Mouse (Mus musculus) forebrain, embryonic 11.5 days (tissue): ENCODE measurements at regions not wholly inside any gene's neighbourhood (a gene's known extent, or its start where the extent isn't known, plus 50 kb on each side); places are given as distances from the start of the nearest gene placed in this dataset.

Experiments used
- ATAC-seq: fragments of 200-750 bp; cut with Nextera tagmentation; replicated peaks from 2 replicates; pipeline ENCODE4 v1.8.0; 2017; ENCODE audit warnings: moderate TSS enrichment; ENCODE audit not compliant: low FRiP score
- DNase-seq: peaks from one replicate; pipeline ENCODE4 v3.0.0-alpha.2; 2017; ENCODE audit warnings: low spot score
- H3K27ac ChIP-seq: fragments of 300-500 bp; sonication (generic); 2 replicates; pipeline ENCODE4 v1.5.1; 2014; ENCODE audit warnings: low read depth, low read length
- H3K27me3 ChIP-seq: fragments of 300-500 bp; sonication (generic); 2 replicates; pipeline ENCODE4 v1.6.1; 2014; ENCODE audit warnings: mild to moderate bottlenecking, low read length, mixed read lengths; ENCODE audit not compliant: control insufficient read depth, insufficient read depth
- H3K36me3 ChIP-seq: fragments of 300-500 bp; sonication (generic); 2 replicates; pipeline ENCODE4 v1.6.1; 2014; ENCODE audit warnings: mild to moderate bottlenecking, low read length, moderate library complexity, mixed read lengths; ENCODE audit not compliant: control insufficient read depth, insufficient read depth
- H3K4me1 ChIP-seq: fragments of 300-500 bp; sonication (generic); replicated peaks from 2 replicates; pipeline ENCODE4 v1.6.1; 2014; ENCODE audit warnings: low read length, mixed read lengths; ENCODE audit not compliant: control insufficient read depth, insufficient read depth
- H3K4me2 ChIP-seq: fragments of 300-500 bp; sonication (generic); 2 replicates; pipeline ENCODE4 v1.6.1; 2014; ENCODE audit warnings: low read depth, mild to moderate bottlenecking, low read length, moderate library complexity, mixed read lengths; ENCODE audit not compliant: severe bottlenecking
- H3K4me3 ChIP-seq: fragments of 300-500 bp; sonication (generic); 2 replicates; pipeline ENCODE4 v1.5.1; 2014; ENCODE audit warnings: low read depth, low read length
- H3K9ac ChIP-seq: fragments of 300-500 bp; sonication (generic); 2 replicates; pipeline ENCODE4 v1.6.1; 2014; ENCODE audit warnings: low read length
- H3K9me3 ChIP-seq: fragments of 300-500 bp; sonication (generic); 2 replicates; pipeline ENCODE4 v1.6.1; 2016; ENCODE audit warnings: low read length, mixed read lengths; ENCODE audit not compliant: control insufficient read depth
- WGBS: fragments of 180-500 bp; shearing (Covaris S2); extraction: QIAGEN DNeasy Blood & Tissue Kit; methylation state at CpG from one replicate; pipeline ENCODE4 v1.1.7; 2014; 5-methylcytosine and 5-hydroxymethylcytosine counted together

GRCm38 (mm10) chr3:52854560-52854959 is 162.5 kb downstream of the Cog6 start:
- no peak overlapping the region for H3K4me2 ChIP-seq
- H3K4me1 ChIP-seq: no peaks in the 10 kb centered on the region
- H3K4me3 ChIP-seq: no peak overlapping the region
- WGBS: 95% methylated on average over 7 of the region's 7 CpGs
- H3K27ac ChIP-seq: no peak overlapping the region
- H3K9ac ChIP-seq: no peak overlapping the region
- H3K9me3 ChIP-seq: no peaks in the 10 kb centered on the region
- no peaks in the 10 kb centered on the region for H3K27me3 ChIP-seq
- ATAC-seq (no peak), DNase-seq (no peak)
- H3K36me3 ChIP-seq: no peaks in the 10 kb centered on the region

- Histone ChIP-seq H3K4me1 (no peaks in the 10 kb centered on the region), H3K27ac (no peak overlapping the region), H3K36me3 (no peaks in the 10 kb centered on the region), H3K4me3 (no peak overlapping the region), H3K9me3 (no peaks in the 10 kb centered on the region), H3K27me3 (no peaks in the 10 kb centered on the region), H3K9ac (no peak overlapping the region), H3K4me2 (no peak overlapping the region)
- ATAC-seq (no peak), DNase-seq (no peak)
- 91% methylated on average over 3 of the region's 3 CpGs for WGBS
Measured at GRCm38 (mm10) chr3:52853126-52853525, 163.9 kb downstream of the Cog6 start.

GRCm38 (mm10) chr3:52845166-52845565 is 171.9 kb downstream of the Cog6 start:
- H3K27me3 ChIP-seq: no peaks in the 10 kb centered on the region
- no peak overlapping the region for H3K4me3 ChIP-seq
- ATAC-seq: no peak
- H3K9me3 ChIP-seq: no peaks in the 10 kb centered on the region
- no peak overlapping the region for H3K4me2 ChIP-seq
- H3K36me3 ChIP-seq: no peaks in the 10 kb centered on the region
- H3K4me1 ChIP-seq: no peaks in the 10 kb centered on the region
- H3K9ac ChIP-seq: no peak overlapping the region
- no peak overlapping the region for H3K27ac ChIP-seq
- no peak for DNase-seq

GRCm38 (mm10) chr3:52843998-52844397 is 173.0 kb downstream of the Cog6 start:
- ATAC-seq: no peak
- Histone ChIP-seq H3K9ac (no peak overlapping the region), H3K27ac (no peak overlapping the region), H3K4me2 (no peak overlapping the region), H3K9me3 (no peaks in the 10 kb centered on the region), H3K4me3 (no peak overlapping the region), H3K27me3 (no peaks in the 10 kb centered on the region), H3K36me3 (no peaks in the 10 kb centered on the region), H3K4me1 (no peaks in the 10 kb centered on the region)
- WGBS: 35% methylated on average over 7 of the region's 7 CpGs
- peak; percentile 86 for DNase-seq

GRCm38 (mm10) chr3:52842866-52843425 is 174.1 kb downstream of the Cog6 start:
- DNase-seq: no peak
- Histone ChIP-seq H3K4me2 (no peak overlapping the region), H3K27ac (no peak overlapping the region), H3K4me3 (no peak overlapping the region), H3K9ac (no peak overlapping the region), H3K36me3 (no peaks in the 10 kb centered on the region), H3K27me3 (no peaks in the 10 kb centered on the region), H3K4me1 (no peaks in the 10 kb centered on the region), H3K9me3 (no peaks in the 10 kb centered on the region)
- 86% methylated on average over 10 of the region's 10 CpGs for WGBS
- ATAC-seq: no peak

GRCm38 (mm10) chr3:52840160-52840953 is 176.7 kb downstream of the Cog6 start:
- Histone ChIP-seq H3K4me3 (no peak overlapping the region), H3K4me2 (no peak overlapping the region), H3K9me3 (no peaks in the 10 kb centered on the region), H3K36me3 (no peaks in the 10 kb centered on the region), H3K4me1 (no peaks in the 10 kb centered on the region), H3K27me3 (no peaks in the 10 kb centered on the region), H3K27ac (no peak overlapping the region), H3K9ac (no peak overlapping the region)
- ATAC-seq (no peak), DNase-seq (no peak)
- 69% methylated on average over 12 of the region's 12 CpGs for WGBS

- ATAC-seq: no peak
- H3K4me2 ChIP-seq: no peak overlapping the region
Measured at GRCm38 (mm10) chr3:52838020-52838419, 179.0 kb downstream of the Cog6 start.

GRCm38 (mm10) chr3:52837527-52837926 is 179.5 kb downstream of the Cog6 start:
- Histone ChIP-seq H3K9ac (no peak overlapping the region), H3K4me2 (no peak overlapping the region), H3K27me3 (no peaks in the 10 kb centered on the region), H3K4me1 (no peaks in the 10 kb centered on the region; the same call in 1 of the 2 replicates), H3K4me3 (no peak overlapping the region), H3K36me3 (no peaks in the 10 kb centered on the region), H3K9me3 (no peaks in the 10 kb centered on the region), H3K27ac (no peak overlapping the region)
- WGBS: 51% methylated on average over 4 of the region's 4 CpGs
- ATAC-seq (no peak), DNase-seq (no peak)

More at GRCm38 (mm10) chr3:52838020-52838419, 179.0 kb downstream of the Cog6 start:
- no peak for DNase-seq
- no peaks in the 10 kb centered on the region; the same call in 1 of the 2 replicates for H3K4me1 ChIP-seq
- H3K27me3 ChIP-seq: no peaks in the 10 kb centered on the region
- no peak overlapping the region for H3K9ac ChIP-seq
- H3K36me3 ChIP-seq: no peaks in the 10 kb centered on the region
- H3K4me3 ChIP-seq: no peak overlapping the region
- no peaks in the 10 kb centered on the region for H3K9me3 ChIP-seq
- 86% methylated on average over 14 of the region's 14 CpGs for WGBS
- no peak overlapping the region for H3K27ac ChIP-seq

- no peaks in the 10 kb centered on the region for H3K27me3 ChIP-seq
- H3K36me3 ChIP-seq: no peaks in the 10 kb centered on the region
- no peak overlapping the region for H3K9ac ChIP-seq
- no peaks in the 10 kb centered on the region; the same call in 1 of the 2 replicates for H3K4me1 ChIP-seq
- WGBS: 12% methylated on average over 8 of the region's 8 CpGs
- no peak overlapping the region for H3K4me2 ChIP-seq
- DNase-seq: no peak
- H3K9me3 ChIP-seq: no peaks in the 10 kb centered on the region
- no peak overlapping the region for H3K4me3 ChIP-seq
- ATAC-seq: no peak
- H3K27ac ChIP-seq: no peak overlapping the region
Measured at GRCm38 (mm10) chr3:52836780-52837179, 180.3 kb downstream of the Cog6 start.
